Mouse (Mus musculus): ENCODE results near the gene Sept9. TPM values are rescaled to one million over a fixed set of nuclear protein-coding genes. Genes with fewer than 3 reads are reported as not detected.

The Sept9 gene
- polyA plus RNA-seq, 1 experiment = 13.3 TPM

DNA sequence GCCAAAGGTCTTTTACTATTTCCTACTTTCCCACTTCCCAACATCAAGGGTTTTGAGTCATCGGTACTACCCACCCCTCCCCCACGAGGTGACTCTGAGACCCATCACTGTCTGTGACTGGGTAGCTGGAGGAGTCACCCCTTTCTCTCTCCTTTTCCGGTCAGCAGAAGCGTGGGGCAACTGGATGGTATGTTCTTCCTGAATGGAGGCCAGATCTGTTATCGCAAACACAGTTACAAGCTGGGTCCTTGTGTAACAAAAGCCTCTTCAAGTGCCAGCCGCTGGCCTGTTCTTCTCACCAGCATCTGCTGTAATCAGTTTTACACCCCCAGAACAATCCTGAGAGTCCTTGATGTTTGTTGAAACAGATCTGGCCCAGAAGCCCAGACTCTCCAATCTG, 70.5 kb downstream of the Sept9 start:
- H3K27me3 ChIP-seq (ENCODE audit: control insufficient read depth, insufficient read depth, low read length) = no peaks in the 10 kb centered on the region; the same call in 1 of the 2 replicates
- H3K27ac ChIP-seq (ENCODE audit: insufficient read depth, low read length) = no peak overlapping the region
- TF ChIP-seq CTCF (IDR thresholded peaks at IDR 0.05; ENCODE audit: borderline replicate concordance, insufficient read depth, low read depth, low read length) (no peak), POLR2A (IDR thresholded peaks at IDR 0.05; ENCODE audit: borderline replicate concordance, insufficient read depth, low read length) (no peak)
- 77% methylated on average over 6 of the region's 6 CpGs for WGBS
- DNase-seq = no peak
- no peak overlapping the region for H3K4me3 ChIP-seq (replicated peaks; ENCODE audit: insufficient read depth, low read depth, low read length)
- peaks cover 6% of the 10 kb centered on the region for H3K4me1 ChIP-seq (ENCODE audit: control insufficient read depth, insufficient read depth, low read length)

DNA sequence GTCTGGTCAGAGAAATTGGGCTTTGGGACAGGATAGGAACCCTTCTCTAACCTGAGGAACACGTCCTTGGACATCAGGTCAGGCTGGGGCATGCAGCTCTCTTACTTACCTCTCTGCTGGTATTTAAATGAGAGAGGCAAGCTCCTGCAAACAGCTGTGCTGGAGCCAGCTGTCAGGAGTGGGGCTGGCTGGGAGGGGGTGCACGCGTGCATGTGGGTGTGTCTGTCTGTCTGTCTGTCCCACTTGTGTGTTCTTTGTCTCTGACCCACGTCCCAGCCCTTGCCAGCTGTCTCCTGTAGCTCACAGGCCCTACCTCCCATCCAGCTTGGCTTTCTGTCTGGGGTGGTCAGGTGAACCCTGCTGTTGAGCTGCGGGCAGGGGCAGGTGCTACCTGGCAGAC, 75.5 kb downstream of the Sept9 start:
- no peak for TF ChIP-seq POLR2A (IDR thresholded peaks at IDR 0.05; ENCODE audit: borderline replicate concordance, insufficient read depth, low read length)
- no peak for TF ChIP-seq CTCF (IDR thresholded peaks at IDR 0.05; ENCODE audit: borderline replicate concordance, insufficient read depth, low read depth, low read length)
- Histone ChIP-seq H3K4me1 (ENCODE audit: control insufficient read depth, insufficient read depth, low read length) (no peaks in the 10 kb centered on the region), H3K27me3 (ENCODE audit: control insufficient read depth, insufficient read depth, low read length) (no peaks in the 10 kb centered on the region)

DNA sequence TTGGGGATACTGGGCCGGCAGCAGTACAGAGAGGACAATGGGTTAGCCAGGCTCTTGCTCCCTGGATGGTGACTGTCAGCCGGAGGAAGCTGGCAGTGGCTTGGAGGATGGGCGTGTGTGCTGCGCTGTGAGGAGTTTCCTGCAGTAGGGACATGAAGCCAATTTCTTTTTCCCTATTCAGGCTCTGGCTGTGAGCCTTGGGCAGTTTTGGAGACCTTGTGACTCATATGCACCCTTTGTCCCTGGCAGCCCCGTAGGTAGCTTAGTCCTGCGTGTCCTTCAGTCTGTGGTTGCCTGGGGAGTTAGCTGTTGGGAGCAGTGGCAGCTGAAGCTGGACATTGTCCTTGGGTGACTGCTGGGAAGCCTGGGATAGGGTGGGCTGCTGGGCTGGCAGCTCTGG, 76.5 kb downstream of the Sept9 start:
- Histone ChIP-seq H3K27ac (ENCODE audit: insufficient read depth, low read length) (no peak overlapping the region), H3K27me3 (ENCODE audit: control insufficient read depth, insufficient read depth, low read length) (no peaks in the 10 kb centered on the region), H3K4me1 (ENCODE audit: control insufficient read depth, insufficient read depth, low read length) (no peaks in the 10 kb centered on the region), H3K4me3 (replicated peaks; ENCODE audit: insufficient read depth, low read depth, low read length) (no peak overlapping the region)
- WGBS = 24% methylated on average over 6 of the region's 6 CpGs
- peak in 1 of 2 experiments; percentile 41 for DNase-seq
- TF ChIP-seq CTCF (IDR thresholded peaks at IDR 0.05; ENCODE audit: borderline replicate concordance, insufficient read depth, low read depth, low read length) (no peak), POLR2A (IDR thresholded peaks at IDR 0.05; ENCODE audit: borderline replicate concordance, insufficient read depth, low read length) (no peak)

More for the DNA sequence above, 75.5 kb downstream of the Sept9 start:
- H3K4me3 ChIP-seq (replicated peaks; ENCODE audit: insufficient read depth, low read depth, low read length) = no peak overlapping the region
- no peak for DNase-seq
- 82% methylated on average over 5 of the region's 5 CpGs for WGBS
- H3K27ac ChIP-seq (ENCODE audit: insufficient read depth, low read length) = no peak overlapping the region

GRCm38 (mm10) chr11:117276946-117277345, 77.5 kb downstream of the Sept9 start:
- Histone ChIP-seq H3K27me3 (ENCODE audit: control insufficient read depth, insufficient read depth, low read length) (no peaks in the 10 kb centered on the region), H3K27ac (ENCODE audit: insufficient read depth, low read length) (no peak overlapping the region), H3K4me1 (ENCODE audit: control insufficient read depth, insufficient read depth, low read length) (no peaks in the 10 kb centered on the region), H3K4me3 (replicated peaks; ENCODE audit: insufficient read depth, low read depth, low read length) (no peak overlapping the region)
- no peak for DNase-seq
- WGBS = 88% methylated on average over 8 of the region's 8 CpGs
- TF ChIP-seq CTCF (IDR thresholded peaks at IDR 0.05; ENCODE audit: borderline replicate concordance, insufficient read depth, low read depth, low read length) (no peak), POLR2A (IDR thresholded peaks at IDR 0.05; ENCODE audit: borderline replicate concordance, insufficient read depth, low read length) (no peak)

DNA sequence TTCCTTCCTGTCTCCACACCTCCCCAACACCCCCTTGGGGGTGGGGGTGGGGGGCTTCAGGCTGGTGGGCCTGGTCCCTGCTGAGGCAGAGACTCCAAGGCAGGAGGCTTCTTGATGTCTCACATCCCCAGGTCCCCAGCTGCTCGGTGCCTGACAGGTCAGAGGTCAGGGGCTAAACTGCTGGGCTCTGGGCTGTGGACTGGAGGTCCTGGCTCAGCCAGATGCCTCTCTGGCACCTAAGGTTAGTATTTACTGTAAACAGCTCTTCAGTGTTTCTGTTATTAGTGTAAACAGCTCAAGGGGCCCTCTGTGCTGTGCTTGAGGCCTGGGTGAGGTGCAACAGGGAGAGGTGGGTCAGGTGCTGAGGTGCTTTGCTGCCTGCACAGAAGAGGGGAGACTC, 78.7 kb downstream of the Sept9 start:
- no peak for DNase-seq
- Histone ChIP-seq H3K4me3 (replicated peaks; ENCODE audit: insufficient read depth, low read depth, low read length) (no peak overlapping the region), H3K27me3 (ENCODE audit: control insufficient read depth, insufficient read depth, low read length) (no peaks in the 10 kb centered on the region), H3K27ac (ENCODE audit: insufficient read depth, low read length) (no peak overlapping the region), H3K4me1 (ENCODE audit: control insufficient read depth, insufficient read depth, low read length) (no peaks in the 10 kb centered on the region)
- 79% methylated on average over 1 of the region's 1 CpGs for WGBS
- no peak for TF ChIP-seq CTCF (IDR thresholded peaks at IDR 0.05; ENCODE audit: borderline replicate concordance, insufficient read depth, low read depth, low read length)
- no peak for TF ChIP-seq POLR2A (IDR thresholded peaks at IDR 0.05; ENCODE audit: borderline replicate concordance, insufficient read depth, low read length)

DNA sequence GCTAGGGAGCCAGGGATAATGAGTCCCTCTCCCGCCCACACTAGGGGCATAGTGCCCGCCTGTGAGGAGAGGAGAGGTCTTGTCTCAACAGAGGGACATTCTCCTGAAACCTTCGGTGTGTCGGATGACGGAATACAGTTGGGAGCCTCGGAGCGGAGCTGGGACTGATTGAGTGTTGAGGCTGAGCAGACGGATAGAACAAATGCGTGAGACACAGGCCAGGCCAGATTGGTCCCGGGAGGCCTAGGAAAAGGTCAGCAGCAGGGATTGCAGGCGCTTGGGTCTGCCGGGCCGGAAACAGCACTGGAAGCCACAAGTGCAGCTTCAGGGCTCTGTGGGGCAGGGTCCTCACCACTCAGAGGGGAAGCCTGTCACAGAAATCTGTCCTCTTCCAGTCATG, 79.1 kb downstream of the Sept9 start:
- H3K4me3 ChIP-seq (replicated peaks; ENCODE audit: insufficient read depth, low read depth, low read length) = no peak overlapping the region
- no peak for TF ChIP-seq POLR2A (IDR thresholded peaks at IDR 0.05; ENCODE audit: borderline replicate concordance, insufficient read depth, low read length)
- TF ChIP-seq CTCF (IDR thresholded peaks at IDR 0.05; ENCODE audit: borderline replicate concordance, insufficient read depth, low read depth, low read length) = no peak
- H3K27me3 ChIP-seq (ENCODE audit: control insufficient read depth, insufficient read depth, low read length) = no peaks in the 10 kb centered on the region
- DNase-seq = no peak
- H3K4me1 ChIP-seq (ENCODE audit: control insufficient read depth, insufficient read depth, low read length) = no peaks in the 10 kb centered on the region
- WGBS = 76% methylated on average over 13 of the region's 13 CpGs
- no peak overlapping the region for H3K27ac ChIP-seq (ENCODE audit: insufficient read depth, low read length)

DNA sequence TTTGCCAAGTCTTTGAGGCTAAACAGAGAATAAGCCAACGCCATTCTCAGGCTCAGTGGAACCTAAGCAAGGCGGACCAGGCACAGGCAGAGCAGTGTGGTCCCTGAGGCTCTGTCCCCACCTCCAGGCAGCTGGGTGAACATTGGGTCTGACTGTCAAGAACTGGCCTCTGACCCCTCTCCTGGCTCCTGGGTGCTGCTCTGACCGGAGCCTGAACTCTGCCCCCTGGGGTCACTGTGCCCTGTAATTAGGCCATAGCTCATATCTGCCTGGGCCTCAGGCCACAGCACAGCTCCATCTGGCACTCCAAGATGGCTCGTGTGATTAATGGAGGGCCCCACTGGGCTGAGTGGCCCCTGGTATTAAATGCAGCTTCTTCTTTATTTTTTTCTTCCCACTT, 80.5 kb downstream of the Sept9 start:
- 63% methylated on average over 4 of the region's 4 CpGs for WGBS
- TF ChIP-seq POLR2A (IDR thresholded peaks at IDR 0.05; ENCODE audit: borderline replicate concordance, insufficient read depth, low read length) (no peak), CTCF (IDR thresholded peaks at IDR 0.05; ENCODE audit: borderline replicate concordance, insufficient read depth, low read depth, low read length) (no peak)
- Histone ChIP-seq H3K27ac (ENCODE audit: insufficient read depth, low read length) (no peak overlapping the region), H3K27me3 (ENCODE audit: control insufficient read depth, insufficient read depth, low read length) (no peaks in the 10 kb centered on the region), H3K4me3 (replicated peaks; ENCODE audit: insufficient read depth, low read depth, low read length) (no peak overlapping the region), H3K4me1 (ENCODE audit: control insufficient read depth, insufficient read depth, low read length) (peaks cover 10% of the 10 kb centered on the region)
- DNase-seq = no peak

GRCm38 (mm10) chr11:117283048-117283888, 83.8 kb downstream of the Sept9 start:
- H3K27ac ChIP-seq (ENCODE audit: insufficient read depth, low read length) = no peak overlapping the region
- H3K27me3 ChIP-seq (ENCODE audit: control insufficient read depth, insufficient read depth, low read length) = no peaks in the 10 kb centered on the region
- TF ChIP-seq CTCF (IDR thresholded peaks at IDR 0.05; ENCODE audit: borderline replicate concordance, insufficient read depth, low read depth, low read length) (no peak), POLR2A (IDR thresholded peaks at IDR 0.05; ENCODE audit: borderline replicate concordance, insufficient read depth, low read length) (no peak)
- H3K4me1 ChIP-seq (ENCODE audit: control insufficient read depth, insufficient read depth, low read length) = peaks cover 11% of the 10 kb centered on the region
- DNase-seq = no peak
- WGBS = 94% methylated on average over 11 of the region's 11 CpGs
- no peak overlapping the region for H3K4me3 ChIP-seq (replicated peaks; ENCODE audit: insufficient read depth, low read depth, low read length)

Data from cerebellum, adult 2 months (tissue).